Mouse (Mus musculus): ENCODE measurements around the gene Supt3.

The Supt3 gene

GRCm38 (mm10) chr17:45123856-45124255 is 346.9 kb downstream of the Supt3 start:
- no peak for DNase-seq (ENCODE audit: low spot score in 2 of 2)

GRCm38 (mm10) chr17:45128611-45129010 is 351.7 kb downstream of the Supt3 start:
- DNase-seq (ENCODE audit: low spot score in 2 of 2), result no peak

GRCm38 (mm10) chr17:45133501-45134400 is 356.8 kb downstream of the Supt3 start:
- no peak for DNase-seq (ENCODE audit: low spot score in 2 of 2)

- DNase-seq (ENCODE audit: low spot score in 2 of 2), result no peak
Observed at GRCm38 (mm10) chr17:45136491-45136890, 359.5 kb downstream of the Supt3 start.

GRCm38 (mm10) chr17:45143043-45143442 is 366.1 kb downstream of the Supt3 start:
- no peak for DNase-seq (ENCODE audit: low spot score in 2 of 2)

- DNase-seq (ENCODE audit: low spot score in 2 of 2), result no peak
Observed at GRCm38 (mm10) chr17:45144656-45145055, 367.7 kb downstream of the Supt3 start.

- DNase-seq (ENCODE audit: low spot score in 2 of 2), result no peak
Observed at GRCm38 (mm10) chr17:45151312-45151929, 374.5 kb downstream of the Supt3 start.

GRCm38 (mm10) chr17:45153721-45154120 is 376.8 kb downstream of the Supt3 start:
- DNase-seq (ENCODE audit: low spot score in 2 of 2), result no peak

- DNase-seq (ENCODE audit: low spot score in 2 of 2), result no peak
Observed at GRCm38 (mm10) chr17:45158171-45158691, 381.3 kb downstream of the Supt3 start.

- DNase-seq (ENCODE audit: low spot score in 2 of 2), result no peak
Observed at GRCm38 (mm10) chr17:45160651-45161050, 383.7 kb downstream of the Supt3 start.

GRCm38 (mm10) chr17:45165741-45166140 is 388.8 kb downstream of the Supt3 start:
- DNase-seq (ENCODE audit: low spot score in 2 of 2), result no peak

Data from frontal cortex, postnatal 14 days (tissue).